8 mouse cellular contexts compared by ENCODE assay signal in the genomic region with DNA sequence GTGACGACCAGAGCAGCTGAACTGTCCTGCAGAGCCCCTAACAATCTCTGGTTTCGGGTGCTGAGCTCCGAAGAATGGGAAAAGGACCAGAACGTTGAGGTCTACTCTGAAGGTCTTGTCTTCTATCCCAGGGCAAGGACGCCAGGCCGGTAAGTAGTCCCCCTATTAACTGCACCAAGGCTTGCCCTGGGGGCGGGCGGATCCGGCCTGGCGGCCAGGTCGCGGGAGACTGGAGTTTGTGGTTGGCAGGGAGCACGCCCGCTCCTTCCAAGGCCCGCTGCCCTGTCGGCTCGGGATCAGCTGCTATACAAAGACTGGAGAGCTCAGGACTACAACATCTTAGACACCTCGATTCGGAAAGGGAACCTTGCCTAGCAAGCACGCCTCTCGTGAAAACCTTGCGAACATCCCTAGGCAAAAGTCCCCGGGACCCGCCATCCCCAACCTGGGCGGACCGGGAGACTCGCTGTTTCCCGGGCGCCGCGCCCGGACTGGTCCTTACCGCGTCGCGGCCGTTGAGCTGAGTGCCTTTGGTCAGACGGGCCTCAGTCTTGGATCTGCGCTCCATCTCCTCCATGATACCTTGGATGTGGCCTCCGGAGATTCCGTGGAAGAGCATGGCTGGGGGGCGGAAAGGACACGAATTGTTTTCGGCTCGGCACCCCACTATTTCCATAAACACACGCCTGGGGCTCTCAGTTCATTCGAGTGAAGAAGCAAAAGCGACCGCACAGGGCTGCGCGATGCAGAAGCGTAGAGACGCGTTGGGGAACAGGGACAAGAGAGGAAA. TPM values are rescaled to one million over a fixed set of nuclear protein-coding genes. Genes with fewer than 3 reads are reported as not detected.
DNase-seq lines count a peak whose midpoint lies in the region; ATAC-seq lines count a peak whose summit lies in the region.

No protein-coding gene starts in this region.

- H3K4me1 ChIP-seq in liver, embryonic 13.5 days (replicated peaks), result peaks cover 14% of the 10 kb centered on the region
- H3K4me1 ChIP-seq in stomach, embryonic 16.5 days (ENCODE audit: control insufficient read depth, insufficient read depth, low read length), result peaks cover 13% of the 10 kb centered on the region

- DNase-seq in cerebellum, postnatal 14 days, result peak; percentile 48 to 66
- DNase-seq in cerebellum, adult 18-20 months, result no peak
- DNase-seq in 3T3-L1 (ENCODE audit: low read depth, low spot score), result peak; percentile 21
- DNase-seq in embryo, embryonic 10.5 days (ENCODE audit: low spot score), result peak; percentile 83
- DNase-seq in heart, postnatal 36 days, result peak; percentile 40 to 70
- no peak for DNase-seq in liver, embryonic 13.5 days
- DNase-seq in ovary, postnatal 10 days (ENCODE audit: low spot score), result no peak

- peak overlapping the region; percentile 47 for H3K4me2 ChIP-seq in liver, embryonic 13.5 days
- H3K4me2 ChIP-seq in stomach, embryonic 16.5 days (ENCODE audit: low read depth, low read length), result peak overlapping the region; percentile 59

- 3% methylated on average over 54 of the region's 54 CpGs for WGBS in liver, embryonic 13.5 days (ENCODE audit: insufficient replicate concordance)
- WGBS in stomach, embryonic 16.5 days, result 2% methylated on average over 54 of the region's 54 CpGs

- no peak overlapping the region for H3K27ac ChIP-seq in liver, embryonic 13.5 days
- no peak overlapping the region for H3K27ac ChIP-seq in stomach, embryonic 16.5 days (ENCODE audit: low read length)

- H3K4me3 ChIP-seq in liver, embryonic 13.5 days (replicated peaks), result peak overlapping the region; percentile 41
- peak overlapping the region; percentile 36 for H3K4me3 ChIP-seq in stomach, embryonic 16.5 days (replicated peaks; ENCODE audit: low read length)

- intact Hi-C loops in heart, postnatal 36 days (cut with DNase I), result no loop called here

- no peaks in the 10 kb centered on the region for H3K36me3 ChIP-seq in liver, embryonic 13.5 days
- H3K36me3 ChIP-seq in stomach, embryonic 16.5 days (ENCODE audit: control insufficient read depth, insufficient read depth, low read length), result no peaks in the 10 kb centered on the region

- H3K9ac ChIP-seq in liver, embryonic 13.5 days, result no peak overlapping the region
- no peak overlapping the region for H3K9ac ChIP-seq in stomach, embryonic 16.5 days (ENCODE audit: low read length)

- ATAC-seq in liver, embryonic 13.5 days (ENCODE audit: low read depth), result no peak
- ATAC-seq in stomach, embryonic 16.5 days (ENCODE audit: insufficient read depth, low FRiP score), result no peak

- no peaks in the 10 kb centered on the region for H3K9me3 ChIP-seq in liver, embryonic 13.5 days (replicated peaks)
- H3K9me3 ChIP-seq in stomach, embryonic 16.5 days (replicated peaks; ENCODE audit: control insufficient read depth, low read length), result no peaks in the 10 kb centered on the region

- H3K27me3 ChIP-seq in liver, embryonic 13.5 days, result peaks cover 100% of the 10 kb centered on the region
- H3K27me3 ChIP-seq in stomach, embryonic 16.5 days (ENCODE audit: control insufficient read depth, insufficient read depth, low read length), result peaks cover 69% of the 10 kb centered on the region

RNA-seq across cellular contexts. Expression of a gene that starts 6.9 kb away (rescaled TPM):
- not detected for total RNA-seq in heart, postnatal 36 days (2021)
- 0.14 and 0.21 TPM in 2 replicates for polyA plus RNA-seq in liver, embryonic 13.5 days (2015; fragmentation: Nextera tagmentation; extraction: Ambion mirVana)
- 0.87 and 1.2 TPM in 2 replicates for polyA plus RNA-seq in stomach, embryonic 16.5 days (2015; fragmentation: Nextera tagmentation; extraction: Ambion mirVana)

RNA-seq across cellular contexts. Expression of a gene that starts 15.2 kb away (rescaled TPM):
- total RNA-seq in heart, postnatal 36 days (2021), result 10 to 100 TPM; 10.8 to 15.2 TPM
- polyA plus RNA-seq in liver, embryonic 13.5 days (2015; fragmentation: Nextera tagmentation; extraction: Ambion mirVana), result 16.9 and 17.1 TPM in 2 replicates
- polyA plus RNA-seq in stomach, embryonic 16.5 days (2015; fragmentation: Nextera tagmentation; extraction: Ambion mirVana), result 29.9 and 39.6 TPM in 2 replicates

Comparison
In these comparisons a context has a peak if more than half of its experiments do, and no peak if none do; other contexts are left out.
1. DNase-seq: peak in cerebellum, postnatal 14 days (2 of 2), 3T3-L1 (single experiment), embryo, embryonic 10.5 days (single experiment) and heart, postnatal 36 days (2 of 2); none in cerebellum, adult 18-20 months (0 of 2), liver, embryonic 13.5 days (single experiment) and ovary, postnatal 10 days (single experiment).